Comparison of ENCODE assay signal across 21 mouse cellular contexts in genomic region chr13:97594851-97595250, GRCm38 (mm10).
A peak's percentile ranks its signal among the peaks of the same experiment; 100 is the strongest.
DNase-seq lines count a peak whose midpoint lies in the region; ATAC-seq and TF ChIP-seq lines count a peak whose summit lies in the region.
"Had no signal": no experiment of that assay in that cellular context is flagged by ENCODE, and none has a peak within 500 bp of the region (broad histone marks: within the 10 kb centered on the region; RNA-seq: fewer than 3 reads in every experiment).

No protein-coding gene starts in this region.

- intact Hi-C loops in gastrocnemius, adult 2 months (cut with DNase I) = no loop called here

- H3K4me2 ChIP-seq in lung, embryonic 16.5 days (ENCODE audit: low read depth, low read length) = no peak overlapping the region
- H3K4me2 ChIP-seq: heart, embryonic 13.5 days; hindbrain, embryonic 14.5 days; liver, embryonic 11.5 days; lung, embryonic 15.5 days; neural tube, embryonic 13.5 days; stomach, embryonic 15.5 days had no signal

- WGBS in lung, embryonic 16.5 days = 73% methylated on average over 4 of the region's 4 CpGs

- H3K36me3 ChIP-seq in lung, embryonic 16.5 days (ENCODE audit: control insufficient read depth, insufficient read depth, low read length) = no peaks in the 10 kb centered on the region
- H3K36me3 ChIP-seq: embryonic facial prominence, embryonic 10.5 days; heart, embryonic 13.5 days; limb, embryonic 10.5 days; lung, embryonic 15.5 days; midbrain, embryonic 10.5 days; neural tube, embryonic 13.5 days; stomach, embryonic 15.5 days had no signal

- 0 out of 2 replicates have a peak, but pooled peaks cover 2% of the 10 kb centered on the region for H3K4me1 ChIP-seq in lung, embryonic 16.5 days (replicated peaks; ENCODE audit: control insufficient read depth, insufficient read depth, low read length)
- H3K4me1 ChIP-seq: midbrain, embryonic 10.5 days had no signal

- no peak for TF ChIP-seq CTCF in gastrocnemius, adult 2 months (IDR thresholded peaks at IDR 0.05)

- H3K27me3 ChIP-seq in lung, embryonic 16.5 days (ENCODE audit: control insufficient read depth, insufficient read depth, low read depth, low read length) = no peaks in the 10 kb centered on the region
- H3K27me3 ChIP-seq: heart, embryonic 13.5 days; lung, embryonic 15.5 days; neural tube, embryonic 13.5 days; stomach, embryonic 15.5 days had no signal

- peak; percentile 23 for DNase-seq in gastrocnemius, adult 2 months
- no peak for DNase-seq in gastrocnemius, adult 18-20 months (ENCODE audit: low spot score)
- peak; percentile 15 for DNase-seq in urinary bladder, postnatal 25 days (ENCODE audit: low spot score)
- DNase-seq in urinary bladder, postnatal 4 days (ENCODE audit: low spot score in 2 of 2) = no peak
- DNase-seq in thymus, postnatal 25 days = no peak
- DNase-seq: cerebellum, adult 11-12 months; layer of hippocampus, postnatal 36 days had no signal

- no peak overlapping the region for H3K27ac ChIP-seq in gastrocnemius, adult 2 months
- H3K27ac ChIP-seq in lung, embryonic 16.5 days (ENCODE audit: low read length) = no peak overlapping the region
- H3K27ac ChIP-seq: embryonic facial prominence, embryonic 10.5 days; heart, embryonic 13.5 days; hindbrain, embryonic 14.5 days; kidney, postnatal 0 days; limb, embryonic 10.5 days; lung, embryonic 15.5 days; midbrain, embryonic 10.5 days; neural tube, embryonic 13.5 days; stomach, embryonic 15.5 days had no signal

- H3K9ac ChIP-seq in lung, embryonic 16.5 days (ENCODE audit: low read length) = no peak overlapping the region
- H3K9ac ChIP-seq: heart, embryonic 13.5 days; hindbrain, embryonic 14.5 days; lung, embryonic 15.5 days; neural tube, embryonic 13.5 days; stomach, embryonic 15.5 days had no signal

- peak; percentile 60; the same call in 1 of the 2 replicates for ATAC-seq in lung, embryonic 16.5 days (ENCODE audit: low read depth)
- no peak for ATAC-seq in frontal cortex, adult (ENCODE audit: low TSS enrichment)
- ATAC-seq: forebrain, embryonic 16.5 days; intestine, embryonic 16.5 days had no signal

- H3K4me3 ChIP-seq in gastrocnemius, adult 2 months = no peak overlapping the region
- no peak overlapping the region for H3K4me3 ChIP-seq in lung, embryonic 16.5 days (ENCODE audit: low read length)
- H3K4me3 ChIP-seq: embryonic facial prominence, embryonic 10.5 days; heart, embryonic 13.5 days; limb, embryonic 10.5 days; lung, embryonic 15.5 days; midbrain, embryonic 10.5 days; neural tube, embryonic 13.5 days; stomach, embryonic 15.5 days had no signal

- 0 out of 2 replicates have a peak, but pooled peaks cover 2% of the 10 kb centered on the region for H3K9me3 ChIP-seq in lung, embryonic 16.5 days (ENCODE audit: control insufficient read depth, low read length)
- H3K9me3 ChIP-seq: heart, embryonic 13.5 days; limb, embryonic 10.5 days; lung, embryonic 15.5 days; neural tube, embryonic 13.5 days; stomach, embryonic 15.5 days had no signal

Comparison
In these comparisons a context has a peak if more than half of its experiments do, and no peak if none do; other contexts are left out.
1. DNase-seq: peak in gastrocnemius, adult 2 months (single experiment) and urinary bladder, postnatal 25 days (single experiment); none in gastrocnemius, adult 18-20 months (single experiment), urinary bladder, postnatal 4 days (0 of 2) and thymus, postnatal 25 days (single experiment).